Mouse (Mus musculus) myocyte (in vitro differentiated cells): ENCODE results near the gene Hivep2.

Experiments used
- CEBPB ChIP-seq: IDR thresholded peaks from 2 replicates; pipeline ENCODE4 v1.6.1; 2011; ENCODE audit warnings: mild to moderate bottlenecking, moderate library complexity; ENCODE audit not compliant: poor library complexity, insufficient read depth, severe bottlenecking
- MAX ChIP-seq: IDR thresholded peaks from one replicate; pipeline ENCODE4 v1.6.1; 2011; ENCODE audit warnings: low read depth, mild to moderate bottlenecking, control low read depth
- MYOD1 ChIP-seq, 3 experiments: IDR thresholded peaks; one replicate each; pipeline ENCODE4 v1.6.1; 2011; ENCODE audit warnings: control low read depth in 2 of 3, low read depth in 2 of 3, mild to moderate bottlenecking in 2 of 3, moderate library complexity in 1 of 3; ENCODE audit not compliant: insufficient read length in 2 of 3, control insufficient read depth in 1 of 3
- POLR2A ChIP-seq: IDR thresholded peaks from one replicate; pipeline ENCODE4 v1.6.1; 2011; ENCODE audit warnings: low read depth, mild to moderate bottlenecking, control low read depth, moderate library complexity; ENCODE audit not compliant: insufficient read length
- POLR2AphosphoS2 ChIP-seq: IDR thresholded peaks from one replicate; pipeline ENCODE4 v1.6.1; 2011; ENCODE audit warnings: low read depth, control low read depth; ENCODE audit not compliant: insufficient read length
- REST ChIP-seq: IDR thresholded peaks from one replicate; pipeline ENCODE4 v1.6.1; 2011; ENCODE audit warnings: mild to moderate bottlenecking, control low read depth, moderate library complexity; ENCODE audit not compliant: insufficient read depth, insufficient read length
- TCF12 ChIP-seq: IDR thresholded peaks from one replicate; pipeline ENCODE4 v1.6.1; 2011; ENCODE audit warnings: mild to moderate bottlenecking, control low read depth; ENCODE audit not compliant: poor library complexity, insufficient read depth, severe bottlenecking
- USF1 ChIP-seq: IDR thresholded peaks from one replicate; pipeline ENCODE4 v1.6.1; 2011; ENCODE audit warnings: low read depth, mild to moderate bottlenecking, control low read depth, moderate library complexity

- no peak for TF ChIP-seq USF1
- TF ChIP-seq MAX, result no peak
- no peak for TF ChIP-seq POLR2AphosphoS2
- TF ChIP-seq POLR2A, result no peak
- TF ChIP-seq MYOD1 (IDR thresholded peaks at IDR 0.05; ENCODE audit: control insufficient read depth in 1 of 3, insufficient read length in 2 of 3, low read depth in 2 of 3), result no peak
- TF ChIP-seq TCF12, result no peak
- no peak for TF ChIP-seq REST
- TF ChIP-seq CEBPB, result no peak
Measured at GRCm38 (mm10) chr10:14085241-14085659, 119.4 kb downstream of the Hivep2 start.
